Mouse (Mus musculus) spleen, adult 12 weeks (tissue): ENCODE data around the gene Btbd3.

Source experiments
- DNase-seq: peaks from one replicate; pipeline ENCODE4 v3.0.0; 2022; ENCODE audit warnings: low spot score

Gene Btbd3

DNA sequence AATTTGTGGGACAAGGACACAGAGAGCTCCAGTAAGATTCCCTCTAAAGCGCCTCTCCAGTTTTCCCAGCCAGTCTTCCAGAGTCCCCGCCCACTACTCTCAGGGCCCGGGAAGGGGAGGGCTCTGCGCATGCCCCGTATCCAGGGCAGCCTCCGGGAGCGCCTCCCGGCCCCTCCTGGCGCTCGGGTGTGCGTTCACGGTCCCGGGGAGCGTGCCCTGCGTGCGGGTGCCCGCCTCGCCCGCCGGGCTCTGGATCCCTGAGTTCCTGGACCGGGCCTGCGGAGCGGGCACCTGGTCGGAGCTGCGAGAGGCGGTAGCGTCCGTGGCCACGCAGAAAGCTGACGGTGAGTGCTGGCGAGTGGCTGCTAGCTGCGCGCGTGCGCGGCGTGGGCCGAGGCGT, at the start of gene Btbd3:
Gene Btbd3, plus strand, starts transcription at position 155 of the 400 bp plus-strand sequence.
- DNase-seq, result no peak

DNA sequence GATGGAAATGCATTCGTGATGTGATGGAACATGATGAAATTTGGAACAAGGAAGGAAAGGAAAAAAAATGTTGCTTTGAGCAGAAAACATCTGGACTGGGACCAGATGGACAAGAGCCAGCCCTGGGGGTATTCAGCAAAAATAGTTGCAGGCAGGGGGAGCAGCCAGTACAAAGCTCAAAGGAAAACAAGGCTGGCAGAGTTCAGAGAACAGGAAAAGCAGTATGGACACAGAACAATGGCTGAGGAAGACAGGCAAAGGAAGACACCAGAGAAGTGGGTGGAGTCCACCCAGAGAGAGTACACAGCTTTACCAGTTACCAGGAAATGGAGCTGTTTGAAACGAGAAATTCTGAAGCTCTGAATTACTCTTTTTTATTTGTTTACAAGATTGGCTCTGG, 40.8 kb upstream of the Btbd3 start:
- no peak for DNase-seq

DNA sequence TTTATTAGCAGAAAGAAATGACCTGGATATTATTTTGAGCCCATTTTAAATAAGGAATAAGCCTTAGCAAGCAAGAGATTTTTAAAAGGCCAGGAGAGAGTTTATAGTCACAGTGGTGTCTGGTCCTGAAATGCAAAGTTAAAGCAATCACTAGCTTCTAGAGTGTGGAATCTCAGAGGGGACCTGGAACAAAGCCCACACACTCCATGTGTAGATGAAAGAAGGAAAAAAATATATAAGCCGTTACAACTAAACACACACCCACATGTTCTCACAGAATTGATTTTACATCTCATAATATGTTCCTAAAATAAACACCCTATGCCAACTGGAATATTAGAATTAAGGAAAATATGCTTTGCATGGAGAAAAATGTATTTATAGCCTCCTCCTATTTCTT, 36.1 kb upstream of the Btbd3 start:
- DNase-seq, result no peak

DNA sequence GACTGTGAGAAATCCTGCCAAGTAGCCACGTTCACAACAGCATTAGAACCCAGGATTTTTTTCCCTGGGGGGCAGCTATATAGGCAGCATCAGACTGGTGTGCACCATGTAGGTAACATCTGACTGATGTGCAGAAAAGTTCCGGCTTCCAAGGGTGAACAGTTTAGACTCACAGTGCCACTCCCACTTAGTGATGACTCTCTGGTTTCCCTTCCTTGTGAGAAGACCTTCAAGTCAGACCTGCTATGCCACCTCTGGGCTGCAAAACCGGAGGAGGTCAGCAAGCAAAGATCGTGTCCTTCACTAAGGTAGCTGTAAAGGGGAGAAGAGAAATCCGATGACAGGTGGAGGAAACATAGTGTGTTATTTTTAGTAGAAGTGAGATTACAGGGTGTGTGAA, 24.1 kb upstream of the Btbd3 start:
- DNase-seq, result no peak

DNA sequence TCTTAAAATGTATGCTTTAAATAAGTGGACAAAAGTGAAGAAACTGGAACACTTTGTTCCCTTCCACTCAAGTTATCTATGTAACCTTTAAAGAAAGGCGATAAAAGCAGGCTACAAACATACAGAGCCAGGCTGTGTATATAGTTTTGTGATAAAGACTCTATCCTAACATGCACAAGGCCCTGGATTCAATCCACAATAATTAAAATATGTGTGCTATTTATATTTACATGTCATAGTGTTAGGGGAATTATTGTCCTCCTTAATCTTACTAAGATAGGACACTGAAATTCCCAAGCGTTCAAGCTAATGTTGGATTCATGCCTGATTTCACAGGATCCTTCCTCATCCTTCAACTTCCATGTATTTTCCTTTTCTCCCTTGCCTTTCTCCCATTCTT, 20.2 kb upstream of the Btbd3 start:
- no peak for DNase-seq

DNA sequence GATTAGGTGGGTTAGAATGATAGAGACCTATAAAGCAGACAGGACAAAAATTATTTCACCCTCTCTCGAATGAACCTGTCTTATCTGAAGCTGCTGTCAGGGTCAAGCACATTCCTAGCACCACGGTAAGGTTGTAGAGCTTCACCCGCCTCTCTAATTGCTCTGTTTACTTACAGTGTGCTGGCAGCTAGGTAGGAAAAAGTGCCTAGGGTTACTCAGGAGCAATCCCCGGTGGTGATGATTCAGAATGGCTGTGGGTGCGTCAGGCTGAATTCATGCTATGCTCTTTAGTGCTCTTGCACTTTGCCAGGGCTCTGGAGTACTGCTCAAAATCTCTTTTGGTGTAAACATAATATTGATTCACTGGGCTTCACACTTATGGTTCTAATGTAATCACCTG, 13.9 kb upstream of the Btbd3 start:
- DNase-seq, result no peak

- no peak for DNase-seq
Measured at GRCm38 (mm10) chr2:138245631-138246289, 10.6 kb upstream of the Btbd3 start.

DNA sequence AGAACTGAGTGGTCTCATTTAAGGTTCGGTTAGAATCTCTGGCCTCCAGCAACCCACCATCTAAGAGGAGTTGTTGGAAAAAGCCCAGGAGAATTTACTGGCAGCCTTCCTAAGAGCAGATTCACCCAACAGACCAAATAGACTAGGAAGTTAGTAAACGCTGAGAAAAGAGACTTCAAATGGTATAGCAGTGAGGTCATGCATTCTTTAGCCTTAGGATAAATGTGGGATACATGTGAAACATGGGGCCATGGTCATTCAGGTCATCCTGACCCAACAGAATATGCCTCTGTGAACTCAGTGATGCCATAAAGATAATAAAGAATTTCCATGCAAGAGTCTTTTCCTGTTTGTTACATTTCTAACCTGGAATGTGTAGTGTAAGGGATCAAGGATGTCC, 8.4 kb upstream of the Btbd3 start:
- DNase-seq, result no peak

DNA sequence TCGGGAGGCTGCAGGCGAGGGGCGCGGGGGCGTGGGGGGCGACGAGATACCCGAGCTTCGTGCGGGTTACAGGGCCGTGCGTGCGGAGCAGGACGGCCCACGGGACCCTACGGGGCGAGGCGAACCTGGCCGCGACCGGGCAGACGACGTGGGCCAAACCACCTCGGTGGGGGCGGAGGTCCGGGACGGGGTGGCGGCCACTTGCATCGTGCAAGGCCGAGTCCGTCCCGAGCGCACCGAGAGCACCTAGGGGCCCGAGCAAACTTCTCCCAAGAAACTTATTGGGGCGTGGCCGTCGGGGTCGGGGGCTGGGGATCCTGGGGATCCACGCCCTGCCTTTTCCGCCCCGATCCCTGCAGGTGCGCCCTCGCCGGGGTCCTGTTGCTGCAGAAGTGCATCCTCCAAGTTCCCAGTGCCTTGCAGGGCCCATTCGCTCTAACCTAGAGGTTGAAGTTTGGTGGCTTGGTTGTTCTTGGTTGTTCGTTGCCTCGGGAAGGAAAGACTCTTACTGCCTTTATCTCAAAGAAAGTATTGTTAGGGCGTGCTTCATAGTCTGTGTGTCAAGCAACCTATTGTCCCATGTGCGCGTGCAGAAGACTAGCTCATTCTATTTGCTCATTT, 596 bp downstream of the Btbd3 start:
- DNase-seq, result no peak

GRCm38 (mm10) chr2:138257692-138258315, 1.4 kb downstream of the Btbd3 start:
- DNase-seq, result no peak

DNA sequence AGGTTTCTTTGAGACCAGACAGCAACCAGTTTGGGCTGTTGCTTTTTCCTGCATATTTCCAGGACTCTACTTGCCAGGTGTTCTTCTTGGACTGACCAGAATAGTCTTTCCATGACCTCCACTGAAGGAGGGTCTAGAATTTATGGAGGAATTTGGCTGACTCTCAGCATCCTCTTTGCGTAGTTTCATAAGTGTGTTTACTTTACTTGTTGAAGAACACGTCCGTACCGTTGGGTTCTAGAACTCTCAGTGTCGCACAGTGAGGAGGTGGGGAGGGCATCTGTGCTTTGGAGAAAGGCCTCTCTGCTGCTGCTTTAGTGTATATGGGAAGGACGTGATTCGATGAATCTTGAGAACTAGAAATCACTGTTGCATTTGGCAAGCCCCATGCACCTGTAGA, 4.8 kb downstream of the Btbd3 start:
- no peak for DNase-seq

- no peak for DNase-seq
Measured at GRCm38 (mm10) chr2:138262885-138263284, 6.5 kb downstream of the Btbd3 start.

- DNase-seq, result no peak
Measured at GRCm38 (mm10) chr2:138265356-138266005, 9.1 kb downstream of the Btbd3 start.

DNA sequence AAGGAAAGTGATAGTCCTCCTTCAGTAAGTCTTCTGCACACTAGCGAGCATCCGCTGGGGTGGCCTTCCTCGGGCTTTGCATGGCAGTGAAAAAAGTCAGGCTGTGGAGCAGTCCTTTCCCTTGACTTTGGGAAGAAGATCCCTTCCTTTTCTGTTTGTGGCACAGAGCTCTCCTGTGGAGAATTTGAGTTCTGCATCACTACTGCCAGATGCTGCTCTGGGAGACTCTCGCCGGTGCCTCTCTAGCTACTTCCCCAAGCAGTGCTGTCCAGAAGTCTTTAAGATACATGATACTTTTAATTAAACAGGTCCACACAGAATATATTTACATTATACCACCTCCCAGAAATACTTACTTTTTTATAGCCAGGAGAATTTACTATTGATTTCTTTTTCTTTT, 10.3 kb downstream of the Btbd3 start:
- no peak for DNase-seq

DNA sequence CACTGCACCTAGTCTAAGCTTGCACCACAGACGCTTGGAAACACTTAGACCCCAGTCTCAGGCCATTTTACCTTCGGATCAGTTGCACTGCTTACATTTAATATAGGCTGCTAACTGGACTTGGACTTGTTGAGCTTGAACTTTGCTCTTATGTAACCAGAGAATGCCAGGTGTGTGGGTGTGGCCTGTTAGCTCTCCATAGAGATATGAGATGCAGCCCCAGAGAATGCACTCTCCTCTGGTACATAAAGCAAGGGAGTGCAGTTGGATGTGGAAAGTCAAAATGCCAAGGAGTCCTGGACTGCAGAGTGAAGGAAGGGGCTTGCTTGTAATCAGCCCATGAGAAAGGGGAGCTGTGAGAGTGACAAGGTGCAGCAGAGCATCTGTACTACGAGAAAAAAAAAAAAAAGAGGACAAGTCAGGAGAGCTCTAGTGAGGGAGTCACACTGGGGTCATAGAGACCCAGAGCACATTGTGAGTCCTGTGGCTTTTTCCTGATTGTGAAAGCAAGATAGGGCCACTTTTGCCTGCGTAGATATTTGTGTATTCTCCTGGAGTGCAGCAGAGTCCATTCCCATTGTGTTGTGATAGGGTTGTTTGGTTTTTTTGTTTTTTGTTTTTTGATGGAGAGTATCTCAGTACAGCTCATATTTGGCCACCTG, 11.6 kb downstream of the Btbd3 start:
- no peak for DNase-seq

- DNase-seq, result no peak
Measured at GRCm38 (mm10) chr2:138269330-138269729, 13.0 kb downstream of the Btbd3 start.

GRCm38 (mm10) chr2:138273404-138274073, 17.2 kb downstream of the Btbd3 start:
- no peak for DNase-seq

DNA sequence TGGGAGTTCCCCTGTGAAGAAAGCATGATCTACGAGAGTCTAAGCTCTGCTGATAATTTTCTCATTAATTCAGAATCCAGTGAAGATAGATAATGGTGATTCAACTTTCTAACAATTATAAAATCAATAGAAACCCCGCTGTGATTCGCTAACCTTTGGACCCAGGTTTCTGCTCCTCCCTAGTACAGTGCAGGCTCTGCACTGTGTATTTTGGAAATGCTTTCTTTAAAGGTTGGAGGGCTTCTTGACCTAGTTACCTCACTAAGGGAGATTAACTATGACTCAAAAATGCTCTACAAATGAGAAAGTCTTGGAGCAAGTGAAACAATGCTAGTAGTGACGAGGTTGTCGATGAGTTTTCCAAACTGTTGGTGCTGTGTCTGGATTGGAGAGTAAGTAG, 17.7 kb downstream of the Btbd3 start:
- DNase-seq, result no peak

- no peak for DNase-seq
Measured at GRCm38 (mm10) chr2:138277842-138278691, 21.7 kb downstream of the Btbd3 start.

DNA sequence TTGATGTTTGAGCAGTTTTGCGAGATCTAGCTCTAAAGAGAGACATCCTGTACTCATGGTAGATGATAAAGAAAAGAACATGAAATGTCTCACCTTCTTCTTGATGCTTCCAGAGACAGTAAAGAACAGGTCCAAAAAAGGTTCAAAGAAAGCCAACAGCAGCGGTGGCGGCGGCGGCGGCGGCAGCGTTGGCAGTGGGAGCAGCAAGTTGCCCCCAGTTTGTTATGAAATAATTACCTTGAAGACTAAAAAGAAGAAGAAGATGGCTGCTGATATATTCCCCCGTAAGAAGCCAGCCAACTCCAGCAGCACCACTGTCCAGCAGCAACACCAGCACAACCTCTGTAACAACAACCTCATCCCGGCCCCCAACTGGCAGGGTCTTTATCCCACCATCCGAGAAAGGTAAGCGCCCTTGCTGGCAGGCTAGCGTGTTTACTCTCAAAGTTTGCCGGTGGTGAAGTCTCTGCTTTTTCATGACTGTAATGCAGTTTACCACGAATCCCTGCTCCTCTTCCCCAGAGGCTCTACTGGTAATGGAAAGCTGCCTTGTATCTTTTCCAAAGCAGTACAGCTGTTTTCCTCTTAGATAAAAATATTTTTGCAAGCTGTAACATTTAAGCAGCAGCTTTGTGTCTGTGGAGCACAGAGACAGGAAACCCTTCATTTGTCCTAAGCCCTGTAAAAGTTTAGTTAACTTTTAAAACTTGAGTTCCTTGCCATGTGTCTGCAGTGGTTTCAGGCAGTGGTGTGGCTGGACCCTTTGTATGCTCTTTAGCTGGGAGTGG, 22.7 kb downstream of the Btbd3 start:
- DNase-seq, result no peak
